Mouse (Mus musculus) adrenal gland, adult 10 weeks (tissue): ENCODE data around the gene 4632433K11Rik. TPM values are rescaled to one million over a fixed set of nuclear protein-coding genes. Genes with fewer than 3 reads are reported as not detected.

Experiments used
- polyA plus RNA-seq: library from polyadenylated mRNA; stranded (reverse); fragments of 350-450 nt; fragmentation: Illumina TruSeq; extraction: RNeasy Lipid Tissue Mini Kit (QIAGEN cat#74804); gene quantifications from one replicate; pipeline ENCODE4 v1.2.3, GENCODE M21; 2014; ENCODE audit warnings: low read depth, low replicate concordance

Gene 4632433K11Rik
- polyA plus RNA-seq, result 4.7 TPM

DNA sequence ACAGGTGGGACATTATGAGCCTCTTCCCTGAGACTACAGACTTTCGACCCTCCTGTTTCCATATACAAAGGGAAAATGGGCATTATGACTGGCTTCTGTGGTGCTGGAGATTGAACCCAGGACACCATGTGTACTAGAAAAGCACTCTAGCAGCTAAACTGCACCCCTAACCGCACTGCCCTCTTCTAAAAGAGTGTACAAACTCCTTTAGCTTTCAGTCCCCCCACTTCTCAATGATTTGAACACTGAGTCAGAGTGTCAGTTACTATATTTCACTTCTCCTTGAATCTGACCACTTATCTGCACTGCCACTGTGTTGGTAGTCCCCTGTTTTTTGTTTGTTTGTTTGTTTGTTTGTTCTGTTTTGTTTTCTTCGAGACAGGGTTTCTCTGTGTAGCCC, at the start of gene 4632433K11Rik:
TSS of gene 4632433K11Rik (plus strand) at position 301 of the 400 bp plus-strand sequence.

GRCm38 (mm10) chr7:4996003-4996895, 37.7 kb upstream of the 4632433K11Rik start, which contains the start of gene Zfp579:
Gene Zfp579 (minus strand): TSS chr7:4996158.

GRCm38 (mm10) chr7:5014251-5015117, 19.4 kb upstream of the 4632433K11Rik start, which contains the start of the genes Zfp524 and Fiz1:
Gene Zfp524 (plus strand): TSS chr7:5014415.
Gene Fiz1 (minus strand): TSS chr7:5014697.

GRCm38 (mm10) chr7:5015118-5016001, 18.6 kb upstream of the 4632433K11Rik start, which contains the start of gene Gm44973:
Gene Gm44973 (plus strand): TSS chr7:5015496.

GRCm38 (mm10) chr7:5020000-5020681, 13.8 kb upstream of the 4632433K11Rik start, which contains the start of the genes Zfp865 and Ccdc106:
Gene Zfp865 (plus strand): TSS chr7:5020376.
Gene Ccdc106 (plus strand): TSS chr7:5020553.

GRCm38 (mm10) chr7:5038109-5038732, 4.3 kb downstream of the 4632433K11Rik start, which contains the start of gene Zfp784:
Gene Zfp784 (minus strand): TSS chr7:5038446.

DNA sequence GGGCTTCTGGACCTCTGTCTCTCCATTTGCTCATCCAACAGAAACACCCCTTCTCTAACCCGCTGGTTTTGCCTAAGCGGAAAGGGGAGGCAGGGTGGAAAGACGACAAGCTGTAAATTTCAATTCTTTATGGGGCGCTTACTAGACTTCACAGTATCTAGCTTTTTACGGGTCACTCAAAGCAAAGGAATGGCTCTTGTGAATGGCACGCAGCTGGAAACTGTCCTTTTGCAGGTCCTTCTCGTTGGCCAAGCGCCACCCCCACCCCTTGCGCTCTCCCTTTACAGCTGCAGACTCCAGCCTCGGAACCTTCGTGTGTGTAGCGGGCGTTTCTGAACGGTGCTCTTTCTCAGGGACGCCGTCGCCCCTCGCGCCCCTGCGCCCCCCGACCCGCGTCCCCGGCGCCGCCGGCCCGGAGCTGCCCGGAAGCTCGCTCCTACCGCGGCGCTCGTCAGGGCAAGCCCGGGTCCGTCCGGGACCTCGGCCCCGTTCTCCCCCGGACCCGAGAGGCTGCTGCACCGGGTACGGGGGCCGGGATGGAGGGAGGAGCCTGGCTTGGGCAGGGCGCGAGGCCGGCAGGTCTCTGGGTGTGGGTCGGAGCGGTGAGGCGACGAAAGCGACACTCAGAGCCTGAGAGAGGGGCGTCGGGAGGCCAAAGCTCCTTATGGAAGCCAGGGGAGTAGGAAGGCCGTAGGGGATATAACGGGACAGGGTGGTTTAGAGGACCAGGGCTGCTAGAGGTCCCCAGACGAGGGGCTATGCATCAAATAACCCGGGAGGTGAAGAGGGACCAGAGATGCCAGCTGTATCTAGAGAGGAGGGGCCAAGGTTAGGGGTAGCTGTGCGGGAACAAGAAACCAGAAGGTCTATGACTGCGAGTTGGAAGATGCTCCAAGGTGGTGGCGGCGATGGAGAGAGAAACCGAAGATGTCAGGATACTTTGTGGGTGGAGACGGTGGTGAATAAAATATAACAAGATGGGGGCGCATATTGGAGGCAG, 17.6 kb downstream of the 4632433K11Rik start, which contains the start of gene Zfp580:
TSS of gene Zfp580 (plus strand) at position 346 of the 1,000 bp plus-strand sequence.

DNA sequence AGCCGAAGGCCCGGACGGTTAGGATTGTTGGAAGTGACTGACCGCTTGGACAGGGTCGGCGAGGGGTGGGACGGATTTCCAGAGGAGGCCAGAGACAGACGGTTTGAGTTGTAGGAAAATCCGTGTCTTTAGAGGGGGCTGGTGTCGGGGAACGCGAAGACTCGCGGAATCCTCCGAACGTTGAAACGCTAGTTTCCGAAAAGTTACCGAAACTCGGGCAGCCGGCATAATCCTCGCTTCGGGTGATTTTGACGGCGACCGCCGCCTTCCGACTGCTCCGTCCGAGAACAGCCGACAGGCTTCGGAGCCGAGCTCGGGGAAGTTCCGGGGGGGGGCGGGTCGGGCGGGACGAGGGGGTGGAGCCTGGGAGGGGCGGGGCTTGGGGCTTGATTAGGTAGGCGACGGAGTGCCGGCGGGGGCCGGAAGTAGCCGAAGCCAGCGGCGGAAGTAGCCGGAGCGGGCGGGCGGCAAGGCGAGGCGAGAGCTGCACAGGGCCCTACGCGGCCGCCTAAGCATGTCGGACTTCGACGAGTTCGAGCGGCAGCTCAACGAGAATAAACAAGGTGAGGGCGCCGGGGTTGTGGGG, 27.9 kb downstream of the 4632433K11Rik start, which contains the start of gene U2af2:
TSS of gene U2af2 (plus strand) at position 370 of the 586 bp plus-strand sequence.

DNA sequence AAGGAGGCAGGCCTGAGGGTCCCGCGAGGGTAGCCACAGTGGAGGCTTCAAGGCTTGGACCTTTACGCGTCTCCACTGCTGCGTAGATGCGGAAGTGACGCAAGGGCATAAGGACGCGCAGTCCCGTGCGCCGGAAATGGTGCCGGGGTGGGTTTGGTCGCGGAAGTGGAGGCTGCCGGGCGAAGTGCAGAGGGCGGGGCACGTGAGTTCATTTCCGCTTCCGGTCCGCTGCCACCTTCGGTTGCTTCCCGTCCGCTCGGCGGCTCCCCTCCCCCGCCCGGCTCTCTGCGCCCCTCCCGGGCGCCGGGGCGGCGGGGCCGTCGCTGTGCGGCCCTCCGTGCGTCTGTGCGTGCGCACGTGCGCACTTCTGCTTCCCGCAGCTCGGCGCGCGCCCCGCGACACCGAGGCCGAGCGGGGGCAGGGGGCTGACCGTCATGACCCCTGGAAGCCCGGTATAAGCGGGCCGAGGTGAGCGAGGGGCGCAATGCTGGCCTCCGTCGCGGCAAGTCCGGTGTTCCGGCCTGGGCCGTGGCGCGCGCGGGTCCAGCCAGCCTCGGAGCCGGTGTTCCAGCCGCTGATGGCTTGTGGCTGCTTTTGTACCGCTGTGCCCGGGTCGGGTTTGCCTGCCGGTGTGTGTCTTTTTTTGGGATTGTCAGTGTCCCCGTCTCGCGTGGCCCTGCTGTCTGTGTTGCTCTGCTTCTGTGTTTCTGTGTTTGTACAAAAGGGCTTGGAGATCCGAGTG, 46.3 kb downstream of the 4632433K11Rik start, which contains the start of gene Epn1:
TSS of gene Epn1 (plus strand) at position 226 of the 742 bp plus-strand sequence.

Other genes starting within 250 kb of the 4632433K11Rik start
- gene Tmem238, start 244.5 kb upstream of the 4632433K11Rik start, polyA plus RNA-seq, result 0.76 TPM
- 12.7 TPM for gene Rpl28, start 241.2 kb upstream of the 4632433K11Rik start, polyA plus RNA-seq
- gene Ube2s, start 221.5 kb upstream of the 4632433K11Rik start, polyA plus RNA-seq, result 4.3 TPM
- 1.0 TPM for gene Shisa7, start 189.4 kb upstream of the 4632433K11Rik start, polyA plus RNA-seq
- gene Isoc2b, start 163.9 kb upstream of the 4632433K11Rik start, polyA plus RNA-seq, result 3.3 TPM
- gene Isoc2a, start 157.0 kb upstream of the 4632433K11Rik start, polyA plus RNA-seq, result 2.7 TPM
- gene Gm36210, start 127.6 kb upstream of the 4632433K11Rik start, polyA plus RNA-seq, result not detected
- gene Zfp628, start 118.9 kb upstream of the 4632433K11Rik start, polyA plus RNA-seq, result not detected
- 1.2 TPM for gene Nat14, start 112.1 kb upstream of the 4632433K11Rik start, polyA plus RNA-seq
- not detected for gene Ssc5d, start 108.3 kb upstream of the 4632433K11Rik start, polyA plus RNA-seq
- gene Sbk2, start 69.7 kb upstream of the 4632433K11Rik start, polyA plus RNA-seq, result not detected
- not detected for gene Sbk3, start 63.0 kb upstream of the 4632433K11Rik start, polyA plus RNA-seq
- gene Zfp579, start 38.0 kb upstream of the 4632433K11Rik start, polyA plus RNA-seq, result 7.5 TPM
- gene Zfp524, start 19.7 kb upstream of the 4632433K11Rik start, polyA plus RNA-seq, result not detected
- gene Fiz1, start 19.4 kb upstream of the 4632433K11Rik start, polyA plus RNA-seq, result 12.4 TPM
- not detected for gene Gm44973, start 18.6 kb upstream of the 4632433K11Rik start, polyA plus RNA-seq
- gene Zfp865, start 13.7 kb upstream of the 4632433K11Rik start, polyA plus RNA-seq, result 4.8 TPM
- not detected for gene Ccdc106, start 13.6 kb upstream of the 4632433K11Rik start, polyA plus RNA-seq
- gene Zfp784, start 4.3 kb downstream of the 4632433K11Rik start, polyA plus RNA-seq, result 3.0 TPM
- gene Zfp580, start 17.4 kb downstream of the 4632433K11Rik start, polyA plus RNA-seq, result 0.58 TPM
- 12.6 TPM for gene U2af2, start 28.0 kb downstream of the 4632433K11Rik start, polyA plus RNA-seq
- 2.2 TPM for gene Epn1, start 46.1 kb downstream of the 4632433K11Rik start, polyA plus RNA-seq
- not detected for gene Rfpl4, start 82.8 kb downstream of the 4632433K11Rik start, polyA plus RNA-seq
- gene Rasl2-9, start 91.8 kb downstream of the 4632433K11Rik start, polyA plus RNA-seq, result 1.5 TPM
- not detected for gene Vmn1r55, start 115.6 kb downstream of the 4632433K11Rik start, polyA plus RNA-seq
- not detected for gene Vmn1r56, start 162.6 kb downstream of the 4632433K11Rik start, polyA plus RNA-seq
- gene Vmn1r57, start 184.4 kb downstream of the 4632433K11Rik start, polyA plus RNA-seq, result not detected